Mouse (Mus musculus): Measurements from ENCODE around the gene Mafk. TPM values are rescaled to one million over a fixed set of nuclear protein-coding genes. Genes with fewer than 3 reads are reported as not detected.
A peak's percentile ranks its signal among the peaks of the same experiment; 100 is the strongest.

Gene Mafk
- polyA plus RNA-seq, 1 experiment from 2014 or later: 11.4 TPM

- Histone ChIP-seq H3K27me3 (peaks cover 4% of the 10 kb centered on the region; the same call in 1 of the 2 replicates), H3K36me3 (replicated peaks) (peaks cover 12% of the 10 kb centered on the region), H3K4me2 (peak overlapping the region; percentile 59), H3K4me3 (replicated peaks) (peak overlapping the region; percentile 32), H3K9me3 (no peaks in the 10 kb centered on the region), H3K27ac (peak overlapping the region; percentile 95), H3K4me1 (peaks cover 42% of the 10 kb centered on the region), H3K9ac (peak overlapping the region; percentile 49)
- 39% methylated on average over 12 of the region's 12 CpGs for WGBS
- peak; percentile 60 for ATAC-seq (ENCODE audit: low FRiP score)
Observed at GRCm38 (mm10) chr5:139798168-139798900, 7.0 kb downstream of the Mafk start.

- WGBS: 97% methylated on average over 7 of the region's 9 CpGs
- Histone ChIP-seq H3K4me3 (replicated peaks) (no peak overlapping the region), H3K4me2 (no peak overlapping the region), H3K27ac (no peak overlapping the region), H3K27me3 (no peaks in the 10 kb centered on the region; the same call in 1 of the 2 replicates), H3K9me3 (no peaks in the 10 kb centered on the region), H3K4me1 (peaks cover 49% of the 10 kb centered on the region), H3K9ac (no peak overlapping the region), H3K36me3 (replicated peaks) (peaks cover 12% of the 10 kb centered on the region)
- no peak for ATAC-seq (ENCODE audit: low FRiP score)
Observed at GRCm38 (mm10) chr5:139799041-139799440, 7.7 kb downstream of the Mafk start.

DNA sequence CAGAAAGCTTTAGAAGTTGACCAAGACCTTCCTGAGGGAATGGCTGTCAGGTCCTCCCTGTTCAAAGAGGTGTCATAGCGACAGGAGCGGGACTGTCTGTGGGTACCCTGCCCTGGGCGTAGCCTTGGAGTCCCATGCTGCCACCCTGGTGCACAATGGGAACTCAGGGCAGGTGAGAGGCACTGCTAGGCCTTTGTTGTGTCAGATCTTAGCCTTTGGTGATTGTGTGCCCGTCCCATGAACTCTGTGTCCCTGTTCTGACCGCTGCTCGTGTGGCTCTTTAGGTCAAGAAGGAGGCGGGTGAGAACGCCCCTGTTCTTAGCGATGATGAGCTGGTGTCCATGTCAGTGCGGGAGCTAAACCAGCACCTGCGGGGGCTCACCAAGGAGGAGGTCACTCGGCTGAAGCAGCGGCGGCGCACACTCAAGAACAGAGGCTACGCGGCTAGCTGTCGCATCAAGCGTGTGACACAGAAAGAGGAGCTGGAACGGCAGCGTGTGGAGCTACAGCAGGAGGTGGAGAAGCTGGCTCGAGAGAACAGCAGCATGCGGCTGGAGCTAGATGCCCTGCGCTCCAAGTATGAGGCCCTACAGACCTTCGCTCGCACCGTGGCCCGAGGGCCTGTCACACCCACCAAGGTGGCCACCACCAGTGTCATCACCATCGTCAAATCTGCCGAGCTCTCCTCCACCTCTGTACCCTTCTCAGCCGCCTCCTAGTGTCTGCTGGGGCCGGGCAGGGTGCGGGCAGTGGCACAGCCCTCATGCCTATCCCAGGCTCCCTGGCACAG lies 8.7 kb downstream of the Mafk start:
- peaks cover 12% of the 10 kb centered on the region for H3K36me3 ChIP-seq (replicated peaks)
- H3K27ac ChIP-seq: no peak overlapping the region
- WGBS: 92% methylated on average over 33 of the region's 33 CpGs
- no peak overlapping the region for H3K4me2 ChIP-seq
- peaks cover 49% of the 10 kb centered on the region for H3K4me1 ChIP-seq
- no peak overlapping the region for H3K4me3 ChIP-seq (replicated peaks)
- no peak overlapping the region for H3K9ac ChIP-seq
- H3K9me3 ChIP-seq: no peaks in the 10 kb centered on the region
- no peaks in the 10 kb centered on the region for H3K27me3 ChIP-seq
- ATAC-seq (ENCODE audit: low FRiP score): no peak

DNA sequence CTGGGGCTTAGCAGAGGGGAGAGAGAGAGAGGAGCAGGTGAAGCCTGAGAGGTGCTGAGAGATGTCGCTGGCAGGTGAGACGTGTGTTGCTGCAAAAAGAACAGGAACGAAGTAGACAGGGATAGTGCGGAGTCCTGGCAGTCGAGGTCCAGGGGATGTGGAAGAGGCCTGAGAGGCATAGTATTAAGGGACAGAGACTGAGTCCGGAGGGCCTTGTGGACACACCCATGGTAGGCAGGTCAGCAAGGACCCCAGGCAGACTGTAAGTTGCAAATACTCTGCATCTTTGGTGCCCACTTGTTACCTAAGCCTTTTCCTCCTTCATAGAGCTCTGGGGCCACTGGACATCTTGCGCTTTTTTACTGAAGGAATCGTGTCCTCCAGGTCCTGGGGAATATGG lies 9.9 kb downstream of the Mafk start:
- Histone ChIP-seq H3K27ac (no peak overlapping the region), H3K4me2 (no peak overlapping the region), H3K9me3 (no peaks in the 10 kb centered on the region), H3K36me3 (replicated peaks) (peaks cover 12% of the 10 kb centered on the region), H3K27me3 (no peaks in the 10 kb centered on the region), H3K4me3 (replicated peaks) (no peak overlapping the region), H3K9ac (no peak overlapping the region), H3K4me1 (peaks cover 44% of the 10 kb centered on the region)
- WGBS: 94% methylated on average over 8 of the region's 8 CpGs
- no peak for ATAC-seq (ENCODE audit: low FRiP score)

DNA sequence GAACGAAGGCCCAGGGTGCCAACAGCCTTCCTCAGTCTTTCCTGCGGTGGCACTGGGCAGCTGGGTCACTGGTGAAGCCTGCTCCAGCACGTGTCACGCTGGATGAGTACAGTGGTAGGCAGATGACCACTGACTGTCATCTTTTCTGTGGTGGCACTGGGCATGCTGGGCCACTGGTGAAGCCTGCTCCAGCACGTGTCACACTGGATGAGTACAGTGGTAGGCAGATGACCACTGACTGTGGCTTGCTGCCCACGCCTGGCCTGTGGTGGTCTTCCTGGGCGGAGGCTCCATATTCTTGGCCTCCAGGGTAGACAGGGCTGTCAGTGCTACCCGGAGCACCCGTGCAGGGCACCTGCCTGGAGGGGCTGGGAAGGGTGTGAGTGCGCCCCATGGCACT lies 10.6 kb downstream of the Mafk start:
- Histone ChIP-seq H3K27me3 (no peaks in the 10 kb centered on the region), H3K27ac (no peak overlapping the region), H3K9ac (no peak overlapping the region), H3K4me2 (no peak overlapping the region), H3K36me3 (replicated peaks) (peaks cover 12% of the 10 kb centered on the region), H3K4me1 (peaks cover 38% of the 10 kb centered on the region), H3K9me3 (no peaks in the 10 kb centered on the region), H3K4me3 (replicated peaks) (no peak overlapping the region)
- 96% methylated on average over 10 of the region's 10 CpGs for WGBS
- no peak for ATAC-seq (ENCODE audit: low FRiP score)

- H3K9ac ChIP-seq: no peak overlapping the region
- H3K4me1 ChIP-seq: peaks cover 25% of the 10 kb centered on the region
- 83% methylated on average over 8 of the region's 8 CpGs for WGBS
- no peak overlapping the region for H3K4me2 ChIP-seq
- H3K27me3 ChIP-seq: no peaks in the 10 kb centered on the region
- H3K4me3 ChIP-seq (replicated peaks): no peak overlapping the region
- H3K9me3 ChIP-seq: no peaks in the 10 kb centered on the region
- H3K36me3 ChIP-seq (replicated peaks): peaks cover 12% of the 10 kb centered on the region
- 0 out of 2 replicates have a peak overlapping the region, but pooled peaks have one; percentile 50 for H3K27ac ChIP-seq
- ATAC-seq (ENCODE audit: low FRiP score): no peak
Observed at GRCm38 (mm10) chr5:139803165-139803564, 11.9 kb downstream of the Mafk start.

GRCm38 (mm10) chr5:139803601-139804102 lies 12.3 kb downstream of the Mafk start:
- H3K9ac ChIP-seq: no peak overlapping the region
- H3K36me3 ChIP-seq (replicated peaks): peaks cover 12% of the 10 kb centered on the region
- H3K4me3 ChIP-seq (replicated peaks): no peak overlapping the region
- peak overlapping the region; percentile 25 for H3K4me2 ChIP-seq
- peak overlapping the region; percentile 50; the same call in 1 of the 2 replicates for H3K27ac ChIP-seq
- H3K27me3 ChIP-seq: no peaks in the 10 kb centered on the region
- H3K4me1 ChIP-seq: peaks cover 20% of the 10 kb centered on the region
- no peaks in the 10 kb centered on the region for H3K9me3 ChIP-seq
- peak; percentile 77 for ATAC-seq (ENCODE audit: low FRiP score)
- 7% methylated on average over 12 of the region's 12 CpGs for WGBS

- ATAC-seq (ENCODE audit: low FRiP score): 0 out of 2 replicates have a peak, but pooled peaks have one; percentile 47
- peaks cover 15% of the 10 kb centered on the region for H3K4me1 ChIP-seq
- H3K9ac ChIP-seq: no peak overlapping the region
- H3K4me3 ChIP-seq (replicated peaks): no peak overlapping the region
- no peaks in the 10 kb centered on the region for H3K9me3 ChIP-seq
- 0 out of 2 replicates have a peak overlapping the region, but pooled peaks have one; percentile 25 for H3K4me2 ChIP-seq
- no peaks in the 10 kb centered on the region for H3K27me3 ChIP-seq
- WGBS: 4% methylated on average over 6 of the region's 6 CpGs
- H3K27ac ChIP-seq: peak overlapping the region; percentile 50; the same call in 1 of the 2 replicates
- H3K36me3 ChIP-seq (replicated peaks): peaks cover 12% of the 10 kb centered on the region
Observed at GRCm38 (mm10) chr5:139804107-139804551, 12.8 kb downstream of the Mafk start.

GRCm38 (mm10) chr5:139804573-139805111 lies 13.3 kb downstream of the Mafk start:
- 85% methylated on average over 11 of the region's 11 CpGs for WGBS
- Histone ChIP-seq H3K27me3 (no peaks in the 10 kb centered on the region), H3K9ac (no peak overlapping the region), H3K36me3 (replicated peaks) (peaks cover 12% of the 10 kb centered on the region), H3K27ac (0 out of 2 replicates have a peak overlapping the region, but pooled peaks have one; percentile 19), H3K4me1 (peaks cover 14% of the 10 kb centered on the region), H3K9me3 (no peaks in the 10 kb centered on the region), H3K4me2 (no peak overlapping the region), H3K4me3 (replicated peaks) (no peak overlapping the region)
- no peak for ATAC-seq (ENCODE audit: low FRiP score)

GRCm38 (mm10) chr5:139805924-139806323 lies 14.6 kb downstream of the Mafk start:
- H3K4me2 ChIP-seq: no peak overlapping the region

DNA sequence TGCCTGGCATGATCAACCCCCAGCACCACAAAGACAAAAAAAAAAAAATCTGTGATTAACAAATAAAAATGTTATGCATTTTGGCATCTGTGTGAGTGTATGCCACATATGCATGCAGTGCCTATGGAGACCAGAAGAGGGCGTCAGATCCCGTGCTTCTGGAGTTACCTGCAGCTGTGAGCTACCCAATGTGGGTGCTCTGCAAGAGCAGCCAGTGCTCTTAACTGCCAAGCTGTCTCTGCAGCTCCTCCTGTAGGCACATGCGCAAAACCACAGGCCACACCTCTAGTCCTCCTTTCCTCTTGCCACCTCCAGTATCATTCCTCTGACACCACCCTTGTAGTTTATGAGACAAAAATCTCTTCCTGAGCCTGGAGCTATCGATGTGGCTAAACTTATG lies 18.1 kb downstream of the Mafk start:
- Histone ChIP-seq H3K27ac (no peak overlapping the region), H3K9me3 (no peaks in the 10 kb centered on the region), H3K36me3 (replicated peaks) (no peaks in the 10 kb centered on the region), H3K4me2 (no peak overlapping the region), H3K4me1 (peaks cover under 1% of the 10 kb centered on the region; the same call in 1 of the 2 replicates), H3K9ac (no peak overlapping the region), H3K4me3 (replicated peaks) (no peak overlapping the region), H3K27me3 (peaks cover 24% of the 10 kb centered on the region)
- ATAC-seq (ENCODE audit: low FRiP score): no peak
- WGBS: 66% methylated on average over 4 of the region's 4 CpGs

More at GRCm38 (mm10) chr5:139805924-139806323, 14.6 kb downstream of the Mafk start:
- WGBS: 93% methylated on average over 8 of the region's 8 CpGs
- no peak overlapping the region for H3K4me3 ChIP-seq (replicated peaks)
- no peaks in the 10 kb centered on the region for H3K27me3 ChIP-seq
- H3K36me3 ChIP-seq (replicated peaks): peaks cover 5% of the 10 kb centered on the region
- H3K27ac ChIP-seq: no peak overlapping the region
- H3K9me3 ChIP-seq: no peaks in the 10 kb centered on the region
- no peak for ATAC-seq (ENCODE audit: low FRiP score)
- peaks cover 14% of the 10 kb centered on the region for H3K4me1 ChIP-seq
- H3K9ac ChIP-seq: no peak overlapping the region

All from forebrain, embryonic 12.5 days (tissue).